In genomic region chr11:94321931-94322400, GRCm38 (mm10) we compare ENCODE assay signal across 8 mouse cellular contexts. TPM values are rescaled to one million over a fixed set of nuclear protein-coding genes. Genes with fewer than 3 reads are reported as not detected.
A peak's percentile ranks its signal among the peaks of the same experiment; 100 is the strongest.
DNase-seq lines count a peak whose midpoint lies in the region; ATAC-seq and TF ChIP-seq lines count a peak whose summit lies in the region.

Gene Luc7l3 (minus strand): TSS chr11:94321988.

- H3K4me2 ChIP-seq in heart, embryonic 11.5 days = peak within 1 kb of the TSS; percentile 87
- peak within 1 kb of the TSS; percentile 84 for H3K4me2 ChIP-seq in kidney, embryonic 16.5 days (replicated peaks; ENCODE audit: low read depth, low read length)

- H3K4me3 ChIP-seq in heart, embryonic 11.5 days (ENCODE audit: low read depth, low read length) = peak within 1 kb of the TSS; percentile 95
- peak within 1 kb of the TSS; percentile 98 for H3K4me3 ChIP-seq in kidney, embryonic 16.5 days (ENCODE audit: low read length)
- peak within 1 kb of the TSS; percentile 97 for H3K4me3 ChIP-seq in liver, adult 2 months (ENCODE audit: insufficient read depth, low read depth, low read length)

- TF ChIP-seq CTCF in brain, embryonic 14.5 days (IDR thresholded peaks at IDR 0.05; ENCODE audit: borderline replicate concordance, extremely low read depth, insufficient read depth, insufficient read length) = no peak
- TF ChIP-seq CTCF in liver, adult 2 months (IDR thresholded peaks at IDR 0.05; ENCODE audit: low read depth, low read length) = no peak

- peaks cover 34% of the 10 kb centered on the region; the same call in 1 of the 2 replicates for H3K79me2 ChIP-seq in liver, adult 2 months (ENCODE audit: control insufficient read depth, insufficient read depth, low read length)

- under 1% methylated on average over 36 of the region's 36 CpGs for WGBS in heart, embryonic 11.5 days (ENCODE audit: insufficient replicate concordance)
- WGBS in kidney, embryonic 16.5 days = under 1% methylated on average over 33 of the region's 36 CpGs
- under 1% methylated on average over 36 of the region's 36 CpGs for WGBS in liver, adult 2 months

- peak within 1 kb of the TSS; percentile 95 for H3K27ac ChIP-seq in heart, embryonic 11.5 days (ENCODE audit: low read depth, low read length)
- H3K27ac ChIP-seq in kidney, embryonic 16.5 days (ENCODE audit: low read length) = peak within 1 kb of the TSS; percentile 98
- H3K27ac ChIP-seq in liver, adult 2 months (replicated peaks; ENCODE audit: insufficient read depth, low read depth, low read length) = peak within 1 kb of the TSS; percentile 90

- H3K36me3 ChIP-seq in heart, embryonic 11.5 days (ENCODE audit: control insufficient read depth, insufficient read depth, low read length) = no peaks in the 10 kb centered on the region; the same call in 1 of the 2 replicates
- peaks cover 7% of the 10 kb centered on the region; the same call in 1 of the 2 replicates for H3K36me3 ChIP-seq in kidney, embryonic 16.5 days (ENCODE audit: insufficient read depth, low read length)
- H3K36me3 ChIP-seq in liver, adult 2 months (ENCODE audit: control insufficient read depth, insufficient read depth, low read length) = no peaks in the 10 kb centered on the region

- peak within 1 kb of the TSS; percentile 98 for H3K9ac ChIP-seq in heart, embryonic 11.5 days (ENCODE audit: low read depth, low read length)
- peak within 1 kb of the TSS; percentile 99 for H3K9ac ChIP-seq in kidney, embryonic 16.5 days (replicated peaks; ENCODE audit: low read length)
- peak within 1 kb of the TSS; percentile 98 for H3K9ac ChIP-seq in liver, adult 2 months (ENCODE audit: low read depth, low read length)

- H3K4me1 ChIP-seq in heart, embryonic 11.5 days (ENCODE audit: control insufficient read depth, insufficient read depth, low read length) = peaks cover 23% of the 10 kb centered on the region
- peaks cover 33% of the 10 kb centered on the region; the same call in 1 of the 2 replicates for H3K4me1 ChIP-seq in kidney, embryonic 16.5 days (ENCODE audit: insufficient read depth, low read length)
- H3K4me1 ChIP-seq in liver, adult 2 months (ENCODE audit: control insufficient read depth, insufficient read depth, low read length) = peaks cover 22% of the 10 kb centered on the region

- H3K27me3 ChIP-seq in heart, embryonic 11.5 days (ENCODE audit: control insufficient read depth, insufficient read depth, low read length) = no peaks in the 10 kb centered on the region
- H3K27me3 ChIP-seq in kidney, embryonic 16.5 days (ENCODE audit: insufficient read depth, low read length) = no peaks in the 10 kb centered on the region
- H3K27me3 ChIP-seq in liver, adult 2 months (ENCODE audit: control insufficient read depth, insufficient read depth, low read length) = no peaks in the 10 kb centered on the region

- peak; percentile 81; the same call in 1 of the 2 replicates for TF ChIP-seq POLR2A in brain, embryonic 14.5 days (IDR thresholded peaks at IDR 0.05; ENCODE audit: borderline replicate concordance, extremely low read depth, insufficient read depth, insufficient read length, poor library complexity, severe bottlenecking)
- peak; percentile 84; the same call in 1 of the 2 replicates for TF ChIP-seq POLR2A in liver, adult 2 months (IDR thresholded peaks at IDR 0.05; ENCODE audit: extremely low read depth, insufficient read depth, low read length)

- no peaks in the 10 kb centered on the region for H3K9me3 ChIP-seq in heart, embryonic 11.5 days (replicated peaks; ENCODE audit: control insufficient read depth, low read length)
- no peaks in the 10 kb centered on the region for H3K9me3 ChIP-seq in kidney, embryonic 16.5 days (ENCODE audit: low read length)

- peak; percentile 87 for ATAC-seq in erythroblast, adult 5-6 weeks (replicated peaks; ENCODE audit: low FRiP score, poor library complexity, severe bottlenecking)
- peak; percentile 97 for ATAC-seq in heart, embryonic 11.5 days (replicated peaks; ENCODE audit: insufficient number of reproducible peaks, low FRiP score, low TSS enrichment)
- peak; percentile 95 for ATAC-seq in kidney, embryonic 16.5 days (ENCODE audit: low FRiP score, low TSS enrichment)
- peak; percentile 80 for ATAC-seq in monocyte, adult 5-6 weeks (replicated peaks; ENCODE audit: insufficient number of reproducible peaks, low FRiP score, low TSS enrichment, poor library complexity, severe bottlenecking)

- peak; percentile 95 for DNase-seq in CD4-positive helper T cell, adult 2 months (ENCODE audit: low read depth, low spot score)
- peak; percentile 97 for DNase-seq in brain, embryonic 14.5 days (ENCODE audit: low read depth)
- DNase-seq in liver, adult 2 months (ENCODE audit: extremely low read depth, low read depth, low spot score) = peak; percentile 74
- peak; percentile 93 to 95 for DNase-seq in spleen, postnatal 36 days (ENCODE audit: low spot score in 2 of 2)

RNA-seq across cellular contexts. Expression of gene Luc7l3, which starts in this region (rescaled TPM):
- 165 and 183 TPM in 2 replicates for polyA plus RNA-seq in brain, embryonic 14.5 days (2012; rRNA removed)
- total RNA-seq in erythroblast, adult 5-6 weeks (2015; ENCODE audit: low replicate concordance) = 140 and 142 TPM in 2 replicates
- total RNA-seq in erythroblast, adult 5-6 weeks (2017; ENCODE audit: low replicate concordance) = 373 and 416 TPM in 2 replicates
- polyA plus RNA-seq in heart, embryonic 11.5 days (2014; fragmentation: Nextera tagmentation; extraction: Ambion mirVana) = 77.9 and 79.4 TPM in 2 replicates
- 99.5 and 112 TPM in 2 replicates for polyA plus RNA-seq in kidney, embryonic 16.5 days (2015; fragmentation: Nextera tagmentation; extraction: Ambion mirVana)
- 17.9 and 20.1 TPM in 2 replicates for total RNA-seq in liver, adult 2 months (2014; rRNA removed)
- polyA plus RNA-seq in liver, adult 2 months (2012; rRNA removed) = 2.5 and 4.6 TPM in 2 replicates
- total RNA-seq in monocyte, adult 5-6 weeks (2017) = 180 to 368 TPM (median 210 TPM) in 3 replicates

Comparison
In these comparisons a context has a peak if more than half of its experiments do, and no peak if none do; other contexts are left out.
1. Peak in every context shown above with its lines: DNase-seq, ATAC-seq, H3K4me3 ChIP-seq and H3K27ac ChIP-seq.
2. RNA of gene Luc7l3 (polyA plus RNA-seq): 165 to 183 TPM in brain, embryonic 14.5 days, 99.5 to 112 TPM in kidney, embryonic 16.5 days and 77.9 to 79.4 TPM in heart, embryonic 11.5 days; 2.5 to 4.6 TPM in liver, adult 2 months; every median in the first group is over 10 times any median in the second.